Mouse (Mus musculus) megakaryocyte, embryonic 14.5 days (primary cell): ENCODE measurements around the gene Dgkd.

Experiments
- FLI1 ChIP-seq: IDR thresholded peaks from 2 replicates; pipeline ENCODE4 v1.6.1; 2012; ENCODE audit warnings: low read length, inconsistent platforms, mixed read lengths
- GATA1 ChIP-seq: IDR thresholded peaks from 3 replicates; pipeline ENCODE4 v1.6.1; 2012; ENCODE audit warnings: mixed read lengths, low read length, inconsistent platforms, borderline replicate concordance

GRCm38 (mm10) chr1:87864889-87865288 is 11.8 kb downstream of the Dgkd start:
- TF ChIP-seq GATA1 (no peak), FLI1 (no peak)
